Mouse (Mus musculus) liver, embryonic 12.5 days (tissue): ENCODE measurements around the gene Map3k20. TPM values are rescaled to one million over a fixed set of nuclear protein-coding genes. Genes with fewer than 3 reads are reported as not detected.

Experiments used
- ATAC-seq: fragments of 200-750 bp; cut with Nextera tagmentation; 2 replicates; pipeline ENCODE4 v1.8.0; 2017; ENCODE audit warnings: moderate number of reproducible peaks, mild to moderate bottlenecking, moderate library complexity
- H3K27ac ChIP-seq: fragments of 300-500 bp; sonication (generic); 2 replicates; pipeline ENCODE4 v1.5.1; 2016; ENCODE audit warnings: mild to moderate bottlenecking
- H3K27me3 ChIP-seq: fragments of 300-500 bp; sonication (generic); replicated peaks from 2 replicates; pipeline ENCODE4 v1.6.1; 2016; ENCODE audit warnings: mild to moderate bottlenecking, moderate library complexity
- H3K36me3 ChIP-seq: fragments of 300-500 bp; sonication (generic); 2 replicates; pipeline ENCODE4 v1.6.1; 2016; ENCODE audit warnings: mild to moderate bottlenecking, moderate library complexity
- H3K4me1 ChIP-seq: fragments of 300-500 bp; sonication (generic); 2 replicates; pipeline ENCODE4 v1.6.1; 2016
- H3K4me2 ChIP-seq: fragments of 300-500 bp; sonication (generic); 2 replicates; pipeline ENCODE4 v1.6.1; 2016; ENCODE audit warnings: mild to moderate bottlenecking, moderate library complexity
- H3K4me3 ChIP-seq: fragments of 300-500 bp; sonication (generic); 2 replicates; pipeline ENCODE4 v1.5.1; 2016; ENCODE audit warnings: mild to moderate bottlenecking, moderate library complexity
- H3K9ac ChIP-seq: fragments of 300-500 bp; sonication (generic); 2 replicates; pipeline ENCODE4 v1.6.1; 2016; ENCODE audit warnings: mild to moderate bottlenecking, moderate library complexity
- H3K9me3 ChIP-seq: fragments of 300-500 bp; sonication (generic); replicated peaks from 2 replicates; pipeline ENCODE4 v1.6.1; 2016; ENCODE audit warnings: mild to moderate bottlenecking, moderate library complexity
- WGBS: fragments of 180-500 bp; shearing (Covaris S2); methylation state at CpG from one replicate; pipeline ENCODE4 v1.1.7; 2016; ENCODE audit not compliant: insufficient replicate concordance; 5-methylcytosine and 5-hydroxymethylcytosine counted together
- polyA plus RNA-seq: library from polyadenylated mRNA; unstranded; fragments of >200 nt; fragmentation: Nextera tagmentation; extraction: Ambion mirVana; gene quantifications from 2 replicates; pipeline ENCODE4 v1.2.1, GENCODE M21; 2016

Gene Map3k20
- polyA plus RNA-seq, 1 experiment from 2014 or later: 9.4 TPM

DNA sequence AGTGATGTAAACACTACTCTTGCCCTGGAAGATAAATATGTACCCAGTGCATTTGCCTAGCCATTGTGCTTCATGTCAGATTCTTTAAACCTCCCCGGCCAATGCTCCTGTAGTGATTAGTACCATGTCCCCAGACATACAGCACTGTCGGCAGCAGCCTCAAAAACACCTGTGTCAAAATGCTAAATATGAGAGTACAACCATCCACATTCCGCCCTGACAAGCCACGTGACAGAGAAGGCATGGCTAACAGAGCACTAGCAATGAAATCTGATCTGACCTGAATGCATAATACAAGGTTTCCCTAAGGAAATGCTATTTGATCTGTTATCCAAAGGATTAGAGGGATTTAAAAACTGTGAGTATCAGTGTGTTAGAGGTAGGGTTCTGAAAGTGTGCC lies 105.6 kb downstream of the Map3k20 start:
- Histone ChIP-seq H3K27ac (no peak overlapping the region), H3K4me1 (no peaks in the 10 kb centered on the region), H3K27me3 (no peaks in the 10 kb centered on the region), H3K9me3 (no peaks in the 10 kb centered on the region), H3K4me2 (no peak overlapping the region), H3K9ac (no peak overlapping the region), H3K36me3 (0 out of 2 replicates have a peak, but pooled peaks cover 3% of the 10 kb centered on the region), H3K4me3 (no peak overlapping the region)
- ATAC-seq: no peak
- 64% methylated on average over 4 of the region's 4 CpGs for WGBS

DNA sequence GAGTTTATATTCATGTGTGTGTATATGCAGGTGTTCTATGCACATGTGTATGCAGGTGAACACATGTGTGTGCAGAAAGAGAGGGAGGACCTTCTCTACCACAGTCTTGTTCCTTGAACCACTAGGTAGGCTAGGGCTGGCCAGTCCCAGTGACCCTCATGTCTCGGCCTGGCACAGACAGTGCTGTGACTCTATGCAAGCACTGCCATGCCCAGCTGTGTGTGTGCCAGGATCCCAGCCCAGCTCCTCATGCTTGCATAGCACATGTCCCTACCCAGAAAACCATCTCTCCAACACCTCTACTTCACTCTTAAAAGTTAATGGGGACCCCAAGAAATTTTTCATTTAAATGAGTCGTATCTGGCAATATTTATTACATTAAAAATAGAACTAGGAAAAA lies 106.3 kb downstream of the Map3k20 start:
- no peak overlapping the region for H3K27ac ChIP-seq
- H3K36me3 ChIP-seq: 0 out of 2 replicates have a peak, but pooled peaks cover 3% of the 10 kb centered on the region
- no peaks in the 10 kb centered on the region for H3K4me1 ChIP-seq
- H3K27me3 ChIP-seq: no peaks in the 10 kb centered on the region
- no peak overlapping the region for H3K9ac ChIP-seq
- no peak overlapping the region for H3K4me3 ChIP-seq
- 78% methylated on average over 2 of the region's 2 CpGs for WGBS
- no peaks in the 10 kb centered on the region for H3K9me3 ChIP-seq
- no peak for ATAC-seq
- H3K4me2 ChIP-seq: no peak overlapping the region

DNA sequence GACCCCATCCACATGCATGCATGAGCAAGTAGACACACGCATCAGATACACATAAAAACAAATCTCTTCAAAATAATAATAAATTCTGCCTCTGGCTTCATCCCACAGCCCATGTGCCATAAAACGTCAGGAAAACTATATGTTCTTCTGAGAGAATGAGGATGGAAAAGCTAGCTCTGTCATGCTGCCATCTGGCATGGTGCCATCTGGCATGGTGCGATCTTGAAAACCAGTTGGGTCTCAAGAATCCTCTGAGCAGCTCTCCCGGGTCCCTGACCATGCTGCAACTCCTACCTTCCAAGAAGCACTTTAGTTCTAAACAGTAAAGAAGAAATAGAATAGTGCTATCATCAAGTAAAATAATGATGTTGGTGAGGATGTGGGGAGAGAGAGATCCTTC lies 106.9 kb downstream of the Map3k20 start:
- Histone ChIP-seq H3K27me3 (no peaks in the 10 kb centered on the region), H3K4me2 (no peak overlapping the region), H3K36me3 (0 out of 2 replicates have a peak, but pooled peaks cover 3% of the 10 kb centered on the region), H3K4me1 (no peaks in the 10 kb centered on the region), H3K9ac (no peak overlapping the region), H3K9me3 (no peaks in the 10 kb centered on the region), H3K27ac (no peak overlapping the region), H3K4me3 (no peak overlapping the region)
- no peak for ATAC-seq
- 73% methylated on average over 4 of the region's 4 CpGs for WGBS

DNA sequence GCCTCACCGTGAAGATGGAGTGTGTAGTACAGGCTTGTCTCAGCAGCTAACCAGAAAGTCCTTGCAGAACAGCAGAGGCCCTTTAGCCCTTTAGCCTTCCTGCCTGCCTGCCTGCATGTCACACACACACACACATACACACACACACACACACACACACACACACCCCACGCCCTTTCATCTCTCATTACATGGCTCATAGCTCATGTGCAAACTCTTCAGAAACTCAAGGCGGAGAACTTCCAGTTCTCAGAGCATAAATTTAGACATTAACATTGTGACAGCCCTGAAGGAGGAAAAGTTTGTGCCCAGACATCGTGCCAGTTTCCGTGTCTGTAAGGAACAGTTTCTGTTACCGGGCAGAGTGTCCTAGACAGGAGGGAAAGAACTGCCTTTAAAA lies 111.5 kb downstream of the Map3k20 start:
- no peak overlapping the region for H3K27ac ChIP-seq
- no peak for ATAC-seq
- 86% methylated on average over 6 of the region's 6 CpGs for WGBS
- peaks cover 13% of the 10 kb centered on the region for H3K4me1 ChIP-seq
- H3K36me3 ChIP-seq: peaks cover 8% of the 10 kb centered on the region
- no peak overlapping the region for H3K9ac ChIP-seq
- no peaks in the 10 kb centered on the region for H3K9me3 ChIP-seq
- H3K4me3 ChIP-seq: no peak overlapping the region
- H3K4me2 ChIP-seq: no peak overlapping the region
- H3K27me3 ChIP-seq: no peaks in the 10 kb centered on the region

DNA sequence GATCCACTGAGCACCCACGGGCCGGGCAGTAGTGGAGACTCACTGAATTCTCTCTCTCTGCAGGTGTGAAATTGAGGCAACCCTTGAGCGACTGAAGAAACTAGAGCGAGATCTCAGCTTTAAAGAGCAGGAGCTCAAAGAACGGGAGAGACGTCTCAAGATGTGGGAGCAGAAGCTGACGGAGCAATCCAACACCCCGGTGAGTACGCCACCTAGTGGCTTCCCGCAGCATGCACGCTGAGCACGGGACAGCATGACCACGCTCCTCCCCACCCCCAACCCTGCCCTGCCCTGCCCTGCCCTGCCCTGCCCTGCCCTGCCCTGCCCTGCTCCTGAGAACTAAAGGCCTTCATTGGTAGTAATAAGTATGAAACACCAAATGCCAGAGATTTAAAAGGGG lies 112.8 kb downstream of the Map3k20 start:
- Histone ChIP-seq H3K4me1 (peaks cover 13% of the 10 kb centered on the region), H3K4me3 (no peak overlapping the region), H3K27ac (no peak overlapping the region), H3K9me3 (no peaks in the 10 kb centered on the region), H3K27me3 (no peaks in the 10 kb centered on the region), H3K4me2 (peak overlapping the region; percentile 48), H3K9ac (no peak overlapping the region), H3K36me3 (peaks cover 11% of the 10 kb centered on the region)
- 26% methylated on average over 13 of the region's 13 CpGs for WGBS
- ATAC-seq: peak; percentile 89

DNA sequence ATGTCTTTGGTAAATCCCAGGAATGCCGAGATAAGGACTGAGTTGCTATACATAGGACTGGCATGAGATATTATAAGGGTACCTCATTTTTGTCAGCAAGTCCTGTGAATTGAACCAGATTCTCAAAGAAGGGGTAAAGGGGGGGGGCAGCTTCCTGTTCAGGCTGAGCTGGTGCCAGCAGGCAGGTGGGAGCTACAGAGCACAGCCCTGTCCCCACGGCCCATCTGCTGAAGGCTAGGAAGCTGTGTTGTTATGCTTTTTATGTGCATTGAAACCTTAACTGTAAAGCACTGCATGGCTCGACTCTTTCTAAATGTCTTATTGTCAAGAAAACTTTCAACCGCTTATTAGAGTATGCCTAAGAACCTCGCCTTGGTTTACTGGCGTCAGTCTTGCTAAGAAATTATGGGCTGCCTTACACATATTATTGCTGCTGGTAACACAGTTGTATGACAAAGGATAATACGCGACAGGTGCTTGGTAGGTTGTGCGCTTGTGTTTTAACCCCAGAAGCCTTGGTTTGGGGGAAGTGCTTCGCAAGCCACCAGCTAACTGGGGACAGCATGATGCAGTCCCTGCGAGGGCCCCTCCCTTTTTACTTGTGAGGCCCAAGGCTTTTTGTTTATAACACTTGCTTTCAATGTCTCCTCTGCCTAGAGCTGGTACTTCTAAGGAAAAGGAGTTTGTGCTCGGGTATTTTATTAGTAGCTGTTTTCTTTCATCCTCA lies 114.2 kb downstream of the Map3k20 start:
- Histone ChIP-seq H3K27me3 (no peaks in the 10 kb centered on the region), H3K4me1 (peaks cover 13% of the 10 kb centered on the region), H3K36me3 (peaks cover 11% of the 10 kb centered on the region), H3K9me3 (no peaks in the 10 kb centered on the region), H3K9ac (no peak overlapping the region), H3K4me3 (no peak overlapping the region), H3K27ac (no peak overlapping the region), H3K4me2 (no peak overlapping the region)
- no peak for ATAC-seq
- WGBS: 82% methylated on average over 12 of the region's 12 CpGs

DNA sequence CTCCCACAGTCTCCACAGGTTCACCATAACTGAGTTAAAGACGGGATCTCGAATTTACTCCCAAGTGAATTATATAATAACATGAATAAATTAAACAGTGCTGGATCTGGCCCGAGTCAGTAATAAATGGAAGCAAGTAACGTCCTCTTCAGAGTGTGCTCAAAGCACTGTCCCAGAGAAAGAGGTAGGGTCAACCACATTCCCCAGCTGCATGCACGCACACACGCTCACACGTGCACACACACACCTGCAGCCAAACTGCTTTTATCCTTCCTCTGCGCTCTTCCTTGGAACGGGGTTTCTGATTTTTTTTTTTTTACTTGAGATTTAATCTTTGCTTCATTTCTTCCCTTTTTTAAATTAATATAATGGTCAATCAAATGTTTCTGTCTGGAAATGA lies 115.9 kb downstream of the Map3k20 start:
- H3K4me1 ChIP-seq: peaks cover 13% of the 10 kb centered on the region
- peaks cover 11% of the 10 kb centered on the region for H3K36me3 ChIP-seq
- no peak for ATAC-seq
- no peak overlapping the region for H3K4me2 ChIP-seq
- H3K27me3 ChIP-seq: no peaks in the 10 kb centered on the region
- no peaks in the 10 kb centered on the region for H3K9me3 ChIP-seq
- no peak overlapping the region for H3K9ac ChIP-seq
- no peak overlapping the region for H3K27ac ChIP-seq
- no peak overlapping the region for H3K4me3 ChIP-seq
- 88% methylated on average over 9 of the region's 9 CpGs for WGBS

DNA sequence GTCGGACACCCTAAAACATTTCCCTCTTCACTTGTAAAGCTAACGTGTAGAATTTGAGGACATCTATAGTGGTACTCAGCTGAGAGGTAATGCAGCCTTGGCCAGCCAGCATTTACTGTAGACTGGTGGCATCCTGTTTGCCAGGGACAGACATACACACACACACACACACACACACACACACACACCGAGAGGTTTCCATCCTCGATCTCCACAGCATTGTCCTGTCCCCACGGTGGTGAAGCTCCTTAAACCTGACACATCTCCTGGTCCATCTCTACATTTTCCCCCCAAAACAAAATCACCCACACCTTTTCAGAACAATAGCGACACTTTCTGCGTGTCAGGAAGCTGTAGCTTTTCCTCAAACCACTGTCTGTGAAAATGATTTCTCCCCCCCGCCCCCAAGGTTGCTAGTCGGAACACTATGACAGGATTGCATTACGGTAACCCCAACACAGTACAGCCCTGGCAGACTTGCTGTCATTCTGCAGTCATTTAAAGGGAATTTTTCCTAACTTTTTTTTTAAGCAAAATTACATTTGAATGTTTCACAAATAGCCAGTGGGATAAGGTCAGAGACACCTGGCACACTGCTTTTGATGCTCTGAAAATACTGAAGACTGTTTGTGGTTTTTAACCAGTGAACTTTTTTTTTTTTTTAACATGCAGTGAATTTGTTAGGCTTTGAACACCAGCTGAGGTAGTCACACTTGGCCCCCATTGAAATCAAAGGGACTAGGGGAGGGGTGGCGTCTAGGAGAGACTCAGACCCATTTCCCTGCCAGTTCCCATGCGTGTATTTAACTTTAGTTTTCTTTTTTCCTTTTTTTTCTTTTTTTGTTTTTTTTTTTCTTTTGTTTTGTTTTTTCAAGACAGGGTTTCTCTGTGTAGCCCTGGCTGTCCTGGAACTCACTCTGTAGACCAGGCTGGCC lies 120.5 kb downstream of the Map3k20 start:
- Histone ChIP-seq H3K27ac (no peak overlapping the region), H3K27me3 (no peaks in the 10 kb centered on the region), H3K4me1 (no peaks in the 10 kb centered on the region), H3K9ac (no peak overlapping the region), H3K9me3 (no peaks in the 10 kb centered on the region), H3K4me3 (no peak overlapping the region), H3K4me2 (no peak overlapping the region), H3K36me3 (peaks cover 8% of the 10 kb centered on the region)
- 76% methylated on average over 12 of the region's 12 CpGs for WGBS
- ATAC-seq: no peak

DNA sequence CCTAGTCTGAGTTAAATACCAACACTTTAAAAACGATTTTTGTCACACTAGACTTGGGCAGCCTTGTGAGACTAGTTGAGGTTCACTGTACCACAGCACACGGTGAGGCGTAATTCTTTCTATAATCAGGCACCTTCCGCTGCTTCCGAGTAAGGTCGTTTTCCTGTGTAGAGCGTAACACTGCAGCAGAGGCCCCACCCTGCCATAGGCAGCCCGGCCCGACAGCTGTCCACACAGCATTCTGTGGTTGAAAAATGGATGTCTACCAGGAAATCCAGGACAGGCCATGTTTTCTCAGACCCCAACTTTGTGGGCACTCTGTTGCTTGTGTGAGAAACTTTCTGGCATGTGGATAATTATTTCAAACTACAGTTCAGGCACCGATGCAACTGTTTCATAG lies 121.3 kb downstream of the Map3k20 start:
- Histone ChIP-seq H3K36me3 (peaks cover 8% of the 10 kb centered on the region), H3K4me3 (no peak overlapping the region), H3K9me3 (no peaks in the 10 kb centered on the region), H3K9ac (no peak overlapping the region), H3K4me1 (no peaks in the 10 kb centered on the region), H3K27me3 (no peaks in the 10 kb centered on the region), H3K27ac (no peak overlapping the region), H3K4me2 (no peak overlapping the region)
- no peak for ATAC-seq
- WGBS: 39% methylated on average over 10 of the region's 10 CpGs

DNA sequence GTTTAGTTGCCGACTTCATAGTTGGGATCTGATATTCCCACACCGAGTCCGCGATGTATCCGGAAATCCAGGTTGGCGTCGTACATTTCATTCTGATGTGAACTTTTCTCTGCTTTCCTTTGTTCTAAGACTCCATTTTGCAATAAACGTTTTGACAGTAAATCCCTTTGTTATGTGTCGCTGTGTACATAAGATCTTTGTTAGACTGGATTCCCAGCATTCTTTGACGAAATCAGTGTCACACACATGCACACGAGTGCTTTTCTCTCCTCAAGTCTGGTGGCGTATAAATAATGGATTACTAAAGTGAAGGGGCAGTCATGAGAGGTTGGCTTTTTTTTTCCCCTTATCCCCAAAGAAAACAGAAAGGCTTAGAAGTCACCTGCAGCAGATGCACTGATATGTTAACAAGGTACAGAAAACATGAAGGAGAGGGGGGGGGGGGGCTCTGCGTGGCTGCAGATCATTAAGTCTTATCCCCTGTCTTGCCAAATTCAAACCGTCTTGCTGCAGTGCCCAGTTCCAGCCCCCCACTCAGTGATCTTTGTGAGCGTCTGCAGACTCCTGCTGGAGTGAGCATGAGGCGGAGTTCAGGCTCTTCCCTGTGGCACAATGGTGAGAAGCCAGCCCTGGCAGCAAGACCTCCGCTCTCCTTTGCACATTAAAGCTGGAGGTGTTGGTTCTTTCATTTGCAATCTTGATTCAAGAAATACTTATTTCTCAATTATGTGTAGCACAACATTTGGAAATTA lies 122.1 kb downstream of the Map3k20 start:
- Histone ChIP-seq H3K27me3 (no peaks in the 10 kb centered on the region), H3K4me3 (no peak overlapping the region), H3K27ac (no peak overlapping the region), H3K4me1 (no peaks in the 10 kb centered on the region), H3K4me2 (no peak overlapping the region), H3K9me3 (no peaks in the 10 kb centered on the region), H3K36me3 (peaks cover 5% of the 10 kb centered on the region; the same call in 1 of the 2 replicates), H3K9ac (no peak overlapping the region)
- 83% methylated on average over 17 of the region's 17 CpGs for WGBS
- no peak for ATAC-seq

DNA sequence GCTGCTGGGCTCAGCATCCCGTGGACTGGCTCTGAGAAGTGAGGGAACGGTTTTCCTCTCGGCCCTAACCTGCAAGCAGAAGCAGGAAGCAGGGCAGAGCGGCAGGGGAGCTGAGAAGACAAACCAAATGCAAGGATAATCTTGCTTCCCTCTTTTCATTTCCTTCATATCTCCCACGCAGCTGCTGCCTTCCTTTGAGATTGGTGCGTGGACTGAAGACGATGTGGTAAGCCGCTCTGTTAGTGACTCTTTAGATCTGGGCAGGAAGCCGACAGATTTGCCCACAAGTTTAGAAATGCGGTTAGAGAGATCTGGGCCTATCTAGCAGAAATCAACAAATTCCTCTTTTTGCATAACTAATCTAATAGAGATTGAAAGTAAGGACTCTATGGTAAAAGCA lies 124.5 kb downstream of the Map3k20 start:
- no peak overlapping the region for H3K9ac ChIP-seq
- no peak for ATAC-seq
- no peaks in the 10 kb centered on the region for H3K27me3 ChIP-seq
- H3K4me3 ChIP-seq: no peak overlapping the region
- H3K4me1 ChIP-seq: no peaks in the 10 kb centered on the region
- no peak overlapping the region for H3K4me2 ChIP-seq
- WGBS: 44% methylated on average over 10 of the region's 10 CpGs
- H3K27ac ChIP-seq: no peak overlapping the region
- H3K36me3 ChIP-seq: peaks cover 5% of the 10 kb centered on the region; the same call in 1 of the 2 replicates
- no peaks in the 10 kb centered on the region for H3K9me3 ChIP-seq

DNA sequence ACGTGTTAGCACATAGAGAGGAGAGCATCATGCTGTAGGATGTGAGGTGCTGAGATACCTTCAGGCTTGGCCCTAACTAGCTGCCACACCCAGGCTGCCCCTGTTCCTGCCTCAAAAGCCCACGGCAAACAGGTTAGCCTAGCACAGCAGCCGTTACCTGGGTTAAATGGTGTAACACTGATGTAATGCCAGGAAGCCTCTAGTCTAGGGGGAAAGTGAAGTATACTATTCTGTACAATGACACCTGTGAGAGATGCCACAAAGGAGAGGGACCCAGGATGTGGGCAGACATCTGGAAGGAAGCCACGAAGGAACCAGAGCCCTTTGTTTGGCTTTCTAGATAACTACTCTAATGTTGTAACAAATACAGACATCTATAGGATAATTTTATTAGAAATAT lies 126.8 kb downstream of the Map3k20 start:
- Histone ChIP-seq H3K4me2 (no peak overlapping the region), H3K9ac (no peak overlapping the region), H3K36me3 (peaks cover 9% of the 10 kb centered on the region), H3K27ac (no peak overlapping the region), H3K27me3 (no peaks in the 10 kb centered on the region), H3K4me1 (0 out of 2 replicates have a peak, but pooled peaks cover 5% of the 10 kb centered on the region), H3K9me3 (no peaks in the 10 kb centered on the region), H3K4me3 (no peak overlapping the region)
- ATAC-seq: no peak
- WGBS: 64% methylated on average over 4 of the region's 4 CpGs
